Mouse (Mus musculus) layer of hippocampus, adult 9-10 months (tissue): ENCODE results near the gene Hrg.
"Not testable (repeated sequence)": the region's sequence is repeated elsewhere in the genome, so short reads cannot be mapped to it uniquely, and the experiment has no call there.

Source experiments
- DNase-seq: peaks from one replicate; pipeline ENCODE4 v3.0.0; 2022; ENCODE audit warnings: low spot score

Gene Hrg

GRCm38 (mm10) chr16:22950840-22951395 lies at the start of gene Hrg:
TSS of gene Hrg (plus strand) at chr16:22951072.
- no peak for DNase-seq

GRCm38 (mm10) chr16:22901326-22901725 lies 49.5 kb upstream of the Hrg start:
- no peak for DNase-seq

GRCm38 (mm10) chr16:22909290-22909689 lies 41.6 kb upstream of the Hrg start:
- no peak for DNase-seq

GRCm38 (mm10) chr16:22911986-22912385 lies 38.9 kb upstream of the Hrg start:
- no peak for DNase-seq

- DNase-seq: no peak
These were observed 38.0 kb upstream of the Hrg start for GRCm38 (mm10) chr16:22912886-22913285.

GRCm38 (mm10) chr16:22914276-22914675 lies 36.6 kb upstream of the Hrg start:
- DNase-seq: no peak

- DNase-seq: no peak
These were observed 32.8 kb upstream of the Hrg start, which contains the start of gene Fetub for GRCm38 (mm10) chr16:22918034-22918433. TSS of gene Fetub (plus strand) at chr16:22918334.

GRCm38 (mm10) chr16:22918664-22919312 lies 32.1 kb upstream of the Hrg start:
- no peak for DNase-seq

GRCm38 (mm10) chr16:22919971-22920854 lies 30.7 kb upstream of the Hrg start:
- DNase-seq: no peak

GRCm38 (mm10) chr16:22921761-22922160 lies 29.1 kb upstream of the Hrg start:
- no peak for DNase-seq

- no peak for DNase-seq
These were observed 28.4 kb upstream of the Hrg start for GRCm38 (mm10) chr16:22922433-22922832.

GRCm38 (mm10) chr16:22929575-22929974 lies 21.3 kb upstream of the Hrg start:
- peak; percentile 18 for DNase-seq

- no peak for DNase-seq
These were observed 19.3 kb upstream of the Hrg start for GRCm38 (mm10) chr16:22931431-22932200.

- DNase-seq: no peak
These were observed 13.2 kb upstream of the Hrg start for GRCm38 (mm10) chr16:22937631-22938030.

- DNase-seq: no peak
These were observed 12.3 kb upstream of the Hrg start for GRCm38 (mm10) chr16:22938541-22938940.

GRCm38 (mm10) chr16:22939120-22939695 lies 11.7 kb upstream of the Hrg start:
- DNase-seq: no peak

GRCm38 (mm10) chr16:22941825-22942476 lies 8.9 kb upstream of the Hrg start:
- not testable (repeated sequence) for DNase-seq

GRCm38 (mm10) chr16:22947371-22947770 lies 3.5 kb upstream of the Hrg start:
- no peak for DNase-seq

- DNase-seq: no peak
These were observed 2.2 kb downstream of the Hrg start for GRCm38 (mm10) chr16:22953069-22953468.

GRCm38 (mm10) chr16:22955397-22956084 lies 4.7 kb downstream of the Hrg start:
- no peak for DNase-seq

GRCm38 (mm10) chr16:22956085-22956439 lies 5.2 kb downstream of the Hrg start:
- no peak for DNase-seq
